Mouse (Mus musculus): ENCODE results near the gene Ndufs8.

GRCm38 (mm10) chr19:3935896-3936850 is 23.6 kb upstream of the Ndufs8 start:
- TF ChIP-seq GATA1 (IDR thresholded peaks at IDR 0.05; ENCODE audit: borderline replicate concordance, low read length) (no peak), FLI1 (IDR thresholded peaks at IDR 0.05; ENCODE audit: low read length) (no peak)

All from megakaryocyte, embryonic 14.5 days (primary cell).